Mouse (Mus musculus) NIH3T3 (cell line): ENCODE results near the gene Clec2i.
"Not testable (repeated sequence)": the region's sequence is repeated elsewhere in the genome, so short reads cannot be mapped to it uniquely, and the experiment has no call there.

Experiments
- DNase-seq: peaks from one replicate; pipeline ENCODE4 v3.0.0-alpha.2; 2012; ENCODE audit warnings: low read depth

Clec2i gene

DNA sequence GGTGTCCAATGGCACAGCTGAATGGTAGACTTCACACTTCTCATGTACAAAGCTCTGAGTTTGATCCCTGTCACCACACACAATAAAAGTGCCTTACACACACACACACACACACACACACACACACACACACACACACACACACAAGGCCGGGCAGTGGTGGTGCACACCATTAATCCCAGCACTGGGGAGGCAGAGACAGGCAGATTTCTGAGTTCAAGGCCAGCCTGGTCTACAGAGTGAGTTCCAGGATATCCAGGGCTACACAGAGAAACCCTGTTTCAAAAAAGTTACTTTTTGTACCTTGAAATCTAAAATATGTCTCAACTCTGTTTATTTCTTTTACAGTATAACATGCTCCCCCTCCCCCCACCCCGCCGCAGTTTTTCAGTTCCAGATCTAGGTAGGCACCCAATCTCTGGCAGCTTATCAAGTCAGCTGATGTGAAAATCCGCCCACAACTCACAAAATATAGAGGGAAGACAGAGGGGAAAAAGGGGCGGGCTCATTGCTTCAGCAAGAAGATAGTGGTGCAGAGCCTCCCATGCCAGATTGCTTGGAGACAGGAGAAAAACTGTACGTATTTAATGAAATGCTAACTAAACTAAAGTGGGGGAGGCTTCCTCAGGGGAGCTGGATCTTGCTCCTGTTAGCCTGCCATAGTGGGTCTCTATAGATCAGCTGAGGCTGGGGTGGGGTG, at the start of gene Clec2i:
Gene Clec2i (plus strand): TSS at position 498 of the 700 bp plus-strand sequence.
- not testable (repeated sequence) for DNase-seq

DNA sequence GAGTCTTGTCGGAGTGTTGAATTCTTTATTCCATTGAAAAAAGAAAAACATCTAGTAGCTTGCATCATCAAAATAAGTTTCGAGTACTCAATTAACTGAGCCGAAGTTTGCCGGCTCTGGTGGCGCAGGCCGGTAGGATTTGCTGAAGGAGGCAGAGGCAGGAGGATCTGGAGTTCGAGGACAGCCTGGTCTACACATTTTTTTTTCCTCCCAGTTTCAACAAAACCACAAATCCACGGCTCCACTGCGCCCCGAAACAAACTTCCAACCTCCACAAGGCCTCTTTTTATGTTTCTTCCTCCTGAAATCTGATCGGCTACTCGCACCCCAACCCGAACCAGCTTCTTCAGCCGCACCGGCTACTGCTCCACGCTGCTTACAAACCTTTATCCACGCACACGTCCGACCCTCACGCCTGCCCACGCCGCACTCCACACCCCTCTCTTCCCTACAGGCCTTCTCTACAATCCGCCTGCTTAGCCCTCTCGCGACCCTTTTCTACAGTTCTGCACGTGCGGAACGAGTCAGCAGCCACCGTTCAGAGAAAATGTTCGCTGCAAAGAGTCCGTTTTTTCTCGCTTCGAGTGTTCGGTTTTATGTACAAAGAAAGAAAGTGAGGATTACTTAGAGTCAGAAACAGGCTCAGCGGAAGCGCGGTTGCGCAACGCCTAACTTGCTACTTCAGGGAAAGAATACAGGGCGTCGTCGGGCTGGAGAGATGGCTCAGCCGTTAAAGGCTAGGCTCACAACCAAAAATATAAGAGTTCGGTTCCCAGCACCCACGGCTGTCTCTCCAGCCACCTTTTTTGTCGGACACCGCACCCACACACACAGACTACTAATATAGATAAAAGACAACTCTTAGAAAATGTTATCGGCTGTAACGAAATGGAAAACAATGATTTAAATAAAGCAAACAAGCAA, 48.8 kb upstream of the Clec2i start:
- DNase-seq: peak; percentile 96

DNA sequence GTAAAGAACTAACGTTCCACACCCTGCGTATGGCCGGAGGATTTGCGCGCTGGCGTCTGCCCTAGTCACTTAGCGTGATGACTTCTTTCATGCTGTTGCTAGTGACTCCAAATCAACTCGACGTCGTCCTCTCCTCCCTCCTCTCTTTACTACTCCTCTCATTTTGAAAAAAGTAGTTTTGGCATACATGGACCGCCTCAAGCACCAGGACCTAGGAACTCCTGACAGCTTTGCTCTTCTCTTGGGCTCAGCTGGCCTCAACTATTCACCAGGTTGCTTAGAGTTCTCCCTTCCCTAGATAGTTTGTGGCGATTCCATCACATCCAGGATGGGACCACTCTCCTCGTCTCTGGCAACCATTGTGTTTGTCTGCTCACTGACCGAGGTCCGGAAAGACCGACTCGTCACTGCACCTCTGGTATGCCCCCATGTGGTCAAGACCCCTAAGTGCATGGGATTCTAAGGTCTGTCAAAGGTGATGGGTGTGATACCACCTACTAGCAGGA, 48.1 kb upstream of the Clec2i start:
- peak; percentile 93 for DNase-seq

DNA sequence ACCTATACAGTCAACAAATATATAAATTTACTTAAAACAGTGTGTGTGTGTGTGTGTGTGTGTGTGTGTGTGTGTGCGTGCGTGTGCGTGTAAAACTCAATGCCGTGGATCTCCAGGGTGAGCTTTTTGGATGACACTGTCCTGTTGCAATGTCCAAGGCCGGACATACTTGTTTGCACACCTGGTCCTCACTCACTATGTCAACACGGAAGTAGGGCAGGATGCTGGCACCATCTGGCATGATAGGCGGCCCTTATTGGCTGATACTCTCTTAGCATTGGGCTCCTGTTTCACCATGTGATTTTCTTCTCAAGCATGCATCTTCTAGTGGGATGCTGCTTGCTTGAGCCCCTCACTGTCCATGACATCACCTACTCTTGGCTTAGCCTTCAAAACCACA, 47.5 kb upstream of the Clec2i start:
- DNase-seq: no peak

DNA sequence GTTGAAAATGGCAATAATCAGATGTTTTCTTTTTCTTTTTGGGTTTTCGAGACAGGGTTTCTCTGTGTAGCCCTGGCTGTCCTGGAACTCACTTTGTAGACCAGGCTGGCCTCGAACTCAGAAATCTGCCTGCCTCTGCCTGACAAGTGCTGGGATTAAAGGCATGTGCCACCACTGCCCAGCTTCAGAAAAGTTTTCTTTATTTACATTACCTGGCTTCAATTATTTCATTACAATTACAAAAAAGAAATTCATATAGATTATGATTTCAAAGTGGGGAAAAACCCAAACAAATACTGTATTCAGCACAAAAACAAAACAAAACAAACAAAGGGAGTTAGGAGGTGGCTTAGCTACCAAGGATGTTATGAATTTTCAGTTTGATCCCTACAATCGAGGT, 46.7 kb upstream of the Clec2i start:
- DNase-seq: not testable (repeated sequence)

DNA sequence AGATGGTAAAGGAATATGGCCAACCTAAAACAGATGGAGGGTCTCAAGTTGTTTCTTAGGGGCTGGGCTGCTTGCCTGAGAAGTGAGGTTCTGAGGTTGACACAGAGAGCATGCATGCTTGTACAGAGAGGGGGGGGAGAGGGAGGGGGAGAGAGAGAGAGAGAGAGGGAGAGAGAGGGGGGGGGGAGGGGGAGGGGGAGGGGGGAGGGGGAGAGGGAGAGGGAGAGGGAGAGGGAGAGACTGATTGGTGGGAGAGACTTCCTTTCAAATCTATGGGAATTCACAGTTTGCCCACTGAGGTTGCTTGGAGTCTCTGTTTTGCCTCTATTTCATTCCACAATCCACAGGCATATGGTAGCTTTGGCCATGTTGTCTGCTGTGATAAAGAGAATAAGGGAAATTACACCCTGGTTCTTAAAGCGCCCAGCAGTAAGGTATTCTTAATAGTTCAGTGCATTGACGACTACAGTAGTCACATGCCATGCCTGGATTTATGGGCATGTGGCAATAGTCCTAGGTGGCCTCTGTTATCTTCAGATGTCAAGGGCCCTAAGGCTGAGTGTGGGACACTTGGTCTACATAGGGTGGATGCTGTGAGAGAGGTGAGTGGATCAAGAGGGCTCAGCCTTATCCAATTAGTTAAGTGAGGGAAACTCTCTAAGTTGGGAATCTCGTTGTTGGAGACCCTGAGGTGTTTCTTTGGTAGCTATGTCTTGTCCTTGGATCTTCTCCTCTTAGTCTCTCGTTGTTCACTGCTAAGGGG, 45.9 kb upstream of the Clec2i start:
- DNase-seq: no peak

DNA sequence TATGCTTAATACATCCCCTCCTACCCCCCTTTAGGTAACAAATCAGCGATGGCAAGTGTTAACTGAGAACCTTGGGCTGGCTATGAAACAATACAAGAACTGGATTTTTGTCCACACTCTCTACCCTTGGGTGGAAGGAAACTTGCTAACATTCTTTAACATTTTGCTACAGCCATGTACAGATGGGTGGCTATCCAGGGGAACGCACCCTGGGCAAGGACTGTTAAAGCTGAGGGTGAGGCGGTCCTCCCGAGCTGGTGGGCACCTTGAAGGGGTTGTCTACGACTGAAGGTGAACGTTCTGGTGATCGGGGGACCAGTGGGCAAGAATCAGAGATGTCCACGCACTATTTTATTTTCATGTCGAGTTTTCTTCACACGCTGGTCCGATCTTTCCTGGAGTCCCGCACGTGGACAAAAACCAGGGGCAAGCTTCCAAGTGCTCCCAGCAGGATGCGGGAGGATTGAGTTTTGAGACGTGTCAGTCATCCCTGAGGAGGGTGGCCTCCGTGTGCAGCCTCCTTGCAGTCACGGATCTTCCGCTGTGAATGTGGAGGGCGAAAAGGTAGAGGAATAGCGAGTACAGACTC, 44.9 kb upstream of the Clec2i start:
- DNase-seq: no peak

DNA sequence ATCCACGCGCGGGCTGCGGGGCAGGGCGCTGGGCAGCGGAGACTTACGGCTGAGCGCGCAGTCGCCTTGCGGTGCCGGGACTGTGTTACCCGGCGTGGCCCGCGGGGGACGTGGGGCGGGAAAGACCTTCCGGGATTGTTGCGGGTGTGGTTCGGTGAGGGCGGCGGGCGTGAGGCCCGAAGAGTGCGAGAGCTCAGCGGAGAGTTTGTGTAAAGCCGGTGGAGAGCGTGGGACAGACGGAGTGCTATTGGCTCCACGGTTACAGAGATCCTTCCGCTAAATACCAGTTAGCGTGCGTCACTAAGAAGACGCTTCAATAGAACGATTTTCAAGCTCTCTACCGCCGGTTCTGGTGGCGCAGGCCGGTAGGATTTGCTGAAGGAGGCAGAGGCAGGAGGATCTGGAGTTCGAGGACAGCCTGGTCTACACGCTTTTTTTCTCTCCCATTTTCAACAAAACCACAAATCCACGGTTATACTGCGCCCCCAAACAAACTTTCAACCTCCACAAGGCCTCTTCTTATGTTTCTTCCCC, 44.4 kb upstream of the Clec2i start:
- DNase-seq: peak; percentile 98

DNA sequence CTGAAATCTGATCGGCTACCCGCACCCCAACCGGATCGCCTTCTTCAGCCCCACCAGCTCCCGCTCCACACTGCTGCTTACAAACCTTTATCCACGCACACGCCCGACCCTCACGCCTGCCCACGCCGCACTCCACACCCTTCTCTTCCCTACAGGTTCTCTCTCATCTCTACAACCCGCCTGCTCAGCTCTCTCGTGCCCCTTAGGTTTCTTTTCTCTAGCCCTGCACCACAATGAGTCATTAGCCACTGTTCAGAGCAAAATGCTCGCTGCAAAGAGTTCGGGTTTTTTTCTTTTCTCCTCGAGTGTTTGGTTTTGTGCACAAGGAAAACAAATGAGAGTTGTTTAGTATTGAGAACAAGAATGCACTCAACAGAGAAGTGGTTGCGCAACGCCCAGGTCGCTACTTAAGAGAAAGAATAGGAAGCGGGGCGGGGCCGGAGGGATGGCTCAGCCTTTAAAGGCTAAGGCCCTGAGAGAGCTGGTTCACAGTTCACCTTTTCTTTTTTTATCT, 43.9 kb upstream of the Clec2i start:
- DNase-seq: peak; percentile 89

DNA sequence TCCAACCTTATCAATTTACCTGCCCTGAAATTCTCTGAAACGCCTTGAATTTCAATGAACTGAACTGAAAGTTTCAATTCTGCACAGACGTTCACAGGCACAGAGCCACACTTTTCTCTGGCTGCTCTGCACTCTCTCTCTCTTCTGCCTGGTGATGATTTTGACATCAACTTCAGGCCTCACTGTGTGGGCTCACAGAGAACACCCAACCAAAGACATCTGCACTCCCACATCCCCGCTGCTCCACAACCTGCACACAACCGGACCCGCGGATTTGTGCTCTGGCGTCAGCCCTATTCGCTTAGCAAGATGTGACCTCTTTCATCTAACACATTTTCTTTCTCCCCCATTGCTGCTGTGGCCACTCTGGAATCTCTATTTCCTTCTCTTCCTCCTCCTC, 43.3 kb upstream of the Clec2i start:
- DNase-seq: peak; percentile 30

DNA sequence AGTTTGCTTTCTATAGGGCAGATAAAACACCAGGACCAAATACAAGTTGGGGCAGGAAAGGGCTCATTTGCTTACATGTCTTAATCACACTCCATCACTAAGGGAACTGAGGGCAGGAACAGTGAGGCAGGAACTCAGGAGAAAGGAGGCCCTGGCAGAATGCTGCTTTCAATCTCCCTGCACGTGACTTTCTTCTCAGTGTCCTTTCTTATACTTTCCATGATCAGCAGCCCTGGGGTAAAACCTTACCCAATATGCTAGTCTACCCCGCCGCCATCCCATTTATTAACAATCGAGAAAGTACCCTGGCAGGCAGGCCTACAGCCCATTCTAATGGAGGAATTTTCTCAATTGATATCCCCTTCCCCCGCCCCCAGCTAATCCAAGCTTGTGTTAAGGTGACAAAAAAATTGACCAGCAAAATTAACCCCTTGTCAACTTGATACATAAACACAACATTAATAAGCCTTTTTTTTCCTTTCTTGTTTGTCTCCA, 42.8 kb upstream of the Clec2i start:
- no peak for DNase-seq

DNA sequence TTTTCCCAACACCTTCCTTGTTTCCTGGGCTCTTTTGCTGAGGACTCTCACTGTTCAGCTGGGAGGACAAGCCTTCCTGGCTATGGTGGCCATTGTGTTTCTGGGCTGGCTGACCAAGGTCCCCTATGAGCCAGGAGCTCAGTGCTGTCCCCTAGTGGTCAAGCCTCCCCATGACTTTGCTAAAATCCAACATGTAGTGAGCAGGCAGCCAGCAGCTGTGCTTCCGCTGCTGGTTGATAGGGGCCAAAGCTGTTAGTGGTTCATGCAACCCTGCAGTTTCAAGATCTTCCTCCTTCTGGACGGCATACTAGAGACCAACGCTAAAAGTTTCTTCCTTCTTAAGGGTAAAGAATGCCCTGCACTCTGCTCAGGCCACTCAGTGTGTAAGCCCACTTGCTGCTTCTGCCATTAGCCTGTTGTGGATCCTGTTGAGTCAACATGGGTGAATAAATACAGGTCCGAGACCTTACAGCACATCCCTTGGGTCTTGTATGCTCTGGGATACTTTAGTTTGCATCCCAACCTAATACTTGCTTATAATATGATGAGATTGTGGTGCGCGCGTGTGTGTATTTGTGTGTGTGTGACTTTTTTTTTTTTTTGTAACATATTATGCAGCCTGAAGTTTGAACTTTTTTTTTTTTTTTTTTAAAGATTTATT, 41.9 kb upstream of the Clec2i start:
- peak; percentile 86 for DNase-seq

DNA sequence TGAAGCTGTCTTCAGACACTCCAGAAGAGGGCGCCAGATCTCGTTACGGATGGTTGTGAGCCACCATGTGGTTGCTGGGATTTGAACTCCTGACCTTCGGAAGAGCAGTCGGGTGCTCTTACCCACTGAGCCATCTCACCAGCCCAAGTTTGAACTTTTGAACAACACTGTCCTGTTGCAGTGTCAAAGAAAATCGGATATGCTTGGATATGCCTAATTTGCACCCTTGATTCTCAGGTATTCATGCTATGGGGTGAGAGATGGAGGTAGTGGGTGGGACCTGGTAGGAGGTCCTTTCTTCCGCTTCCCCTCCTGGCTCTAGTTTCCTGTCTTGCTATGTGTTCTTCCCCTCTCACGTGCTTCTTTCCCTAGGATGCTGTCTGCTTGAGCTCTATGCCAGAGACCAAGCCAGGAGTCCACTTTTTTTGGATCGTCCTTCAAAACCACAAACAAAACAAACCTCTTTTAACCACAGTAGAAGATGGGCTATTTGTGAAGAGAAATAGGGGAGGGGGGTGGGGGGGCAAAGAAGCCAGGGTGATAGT, 41.3 kb upstream of the Clec2i start:
- DNase-seq: no peak

DNA sequence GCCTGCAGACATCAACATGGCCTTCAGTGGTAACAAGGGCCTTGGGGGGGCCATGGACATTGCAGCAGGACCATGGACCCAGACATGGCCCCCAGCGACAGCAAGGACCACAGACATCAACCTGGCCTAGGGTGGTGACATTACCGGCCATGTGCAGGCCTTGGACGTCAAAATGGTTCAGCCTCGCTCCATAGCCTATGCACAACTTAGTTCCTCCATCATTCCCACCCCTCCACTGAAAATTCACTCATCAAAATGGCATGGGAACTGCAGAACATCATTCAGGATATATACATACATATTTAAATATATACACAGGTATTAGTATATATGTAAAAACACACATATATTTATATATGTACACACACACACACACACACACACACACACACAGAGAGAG, 40.0 kb upstream of the Clec2i start:
- no peak for DNase-seq

DNA sequence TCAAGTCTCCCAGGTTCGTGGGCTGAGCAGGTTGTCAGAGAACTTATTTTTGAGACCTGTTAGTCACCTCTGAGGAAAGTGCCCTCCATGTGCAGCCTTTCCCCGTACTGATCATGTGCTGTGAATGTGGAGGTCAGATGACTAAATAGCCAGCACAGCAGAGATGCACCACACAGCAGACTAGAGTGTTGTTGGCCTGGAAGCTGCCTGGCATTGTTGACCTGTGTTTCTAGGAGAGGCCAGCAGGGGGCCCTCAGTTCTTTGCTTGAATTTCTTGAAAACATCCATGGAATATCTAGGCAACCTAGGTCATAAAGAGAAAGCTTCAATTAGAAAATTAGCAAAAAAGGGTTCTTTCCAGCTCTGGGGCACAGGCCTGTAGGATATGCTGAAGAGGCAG, 37.5 kb upstream of the Clec2i start:
- peak; percentile 87 for DNase-seq

DNA sequence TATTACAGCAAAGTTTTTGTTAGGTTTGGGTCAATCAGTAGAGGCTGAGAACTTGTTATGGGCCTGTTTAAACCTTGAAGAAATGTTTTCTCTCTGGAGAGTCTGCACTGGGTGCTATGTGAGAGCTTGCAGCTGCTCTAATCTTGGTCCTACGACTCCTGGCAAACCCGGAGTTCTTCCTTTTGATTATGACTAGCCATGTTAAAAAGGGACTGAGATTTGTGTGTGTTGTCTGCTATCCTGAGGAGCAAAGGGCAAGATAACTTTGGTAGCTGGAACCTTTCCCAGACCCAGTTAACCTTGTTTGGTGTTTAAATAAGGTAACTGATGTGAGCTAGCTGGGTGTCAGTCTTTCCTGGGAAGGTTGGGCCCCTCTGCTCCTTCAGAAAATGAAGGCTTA, 36.7 kb upstream of the Clec2i start:
- no peak for DNase-seq

DNA sequence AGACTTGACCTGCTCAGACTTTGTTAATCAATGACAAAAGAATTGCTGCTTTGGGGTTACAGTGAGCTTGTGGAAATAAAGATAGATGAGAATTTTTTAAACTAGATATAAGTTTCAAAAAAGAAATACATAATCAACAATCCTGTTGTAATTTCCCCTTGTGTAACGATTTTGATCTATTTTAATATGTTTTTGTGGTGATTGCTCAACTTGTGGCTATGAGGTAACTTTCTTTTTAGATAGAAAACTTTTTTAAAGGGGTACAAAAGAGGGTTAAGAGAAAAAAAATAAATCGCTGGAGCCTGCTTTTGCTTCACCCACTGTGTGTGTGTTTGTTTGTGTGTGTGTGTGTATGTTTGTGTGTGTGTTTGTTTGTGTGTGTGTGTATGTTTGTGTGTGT, 36.2 kb upstream of the Clec2i start:
- no peak for DNase-seq

DNA sequence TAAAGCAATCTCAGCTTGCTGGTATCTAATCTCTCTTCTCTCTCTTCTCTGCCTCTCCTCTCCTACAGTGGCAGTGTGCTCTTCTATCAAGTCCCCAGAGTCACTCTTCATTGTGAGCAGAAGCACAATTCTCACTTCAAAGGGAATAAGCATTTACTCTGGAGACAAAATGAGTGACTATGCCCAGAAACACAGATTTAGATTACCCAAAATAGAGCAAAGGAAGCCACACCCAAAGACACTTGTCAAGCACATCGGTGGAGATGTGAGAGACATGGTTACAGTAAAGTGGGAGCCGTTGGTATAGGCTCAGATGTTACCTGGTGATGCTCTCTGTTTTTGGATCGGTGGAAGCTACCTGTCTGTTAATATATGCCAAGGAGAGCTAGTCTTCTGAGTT, 34.6 kb upstream of the Clec2i start:
- DNase-seq: no peak

DNA sequence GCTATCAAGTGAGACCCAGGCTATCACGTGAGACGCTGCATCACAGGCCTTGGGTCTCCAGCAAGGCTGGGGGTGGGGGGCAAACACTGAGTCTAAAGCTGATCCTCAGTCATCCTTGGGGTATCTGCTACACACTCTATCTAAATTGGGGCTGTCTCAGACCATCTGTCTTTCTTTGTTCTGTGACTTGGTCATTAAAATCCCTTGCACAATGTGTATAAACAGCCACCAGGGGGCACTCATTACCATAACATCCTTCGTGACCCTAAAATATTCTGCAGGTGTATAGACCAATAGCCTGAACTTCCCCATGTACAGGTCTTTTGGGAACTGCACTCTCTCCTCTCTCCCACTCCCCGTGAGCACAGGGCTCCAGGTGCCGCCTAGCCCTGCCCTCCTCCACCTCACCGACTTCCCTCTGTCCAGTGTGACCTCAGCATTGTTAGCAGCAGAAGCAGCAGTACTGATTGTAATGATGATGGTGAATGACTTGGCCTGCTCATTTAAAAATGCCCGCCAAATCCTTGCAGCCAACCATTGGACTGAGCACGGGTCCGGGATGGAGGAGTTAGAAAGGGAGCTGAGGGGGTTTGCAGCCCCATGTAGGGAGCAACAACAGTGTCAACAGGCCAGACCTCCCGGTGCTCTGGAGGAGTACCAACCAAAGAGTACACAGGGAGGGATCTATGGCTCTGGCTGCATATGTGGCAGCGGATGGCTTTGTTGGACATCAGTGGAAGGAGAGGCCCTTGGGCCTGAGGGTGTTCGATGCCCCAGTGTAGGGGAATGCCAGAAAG, 33.2 kb upstream of the Clec2i start:
- DNase-seq: peak; percentile 83

DNA sequence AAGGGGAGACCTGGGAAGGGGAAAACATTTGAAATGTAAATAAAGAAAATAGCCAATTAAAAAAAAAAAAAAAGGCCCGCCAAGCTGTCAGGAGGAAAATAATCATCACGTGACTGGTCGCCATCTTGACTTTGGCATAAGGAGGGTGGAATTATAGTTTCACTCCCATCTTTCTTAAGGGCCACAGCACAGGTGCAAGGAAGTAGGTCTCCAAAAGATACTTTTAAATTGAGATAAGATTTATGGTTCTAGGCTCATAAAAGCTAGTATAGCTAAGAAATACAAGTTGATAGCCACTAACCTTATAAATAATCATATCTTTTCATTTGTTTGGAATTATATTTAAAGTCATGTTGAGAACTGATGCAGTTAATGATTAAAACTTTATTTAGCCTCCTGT, 32.5 kb upstream of the Clec2i start:
- DNase-seq: no peak
